Mouse (Mus musculus) midbrain, embryonic 10.5 days (tissue): ENCODE measurements around the gene Dnajb7. TPM values are rescaled to one million over a fixed set of nuclear protein-coding genes. Genes with fewer than 3 reads are reported as not detected.
"Not testable (repeated sequence)": the region's sequence is repeated elsewhere in the genome, so short reads cannot be mapped to it uniquely, and the experiment has no call there.

Experiments used
- DNase-seq: peaks from one replicate; pipeline ENCODE4 v3.0.0-alpha.2; 2017; ENCODE audit warnings: low spot score
- H3K27ac ChIP-seq: fragments of 300-500 bp; sonication (generic); replicated peaks from 2 replicates; pipeline ENCODE4 v1.5.1; 2016; ENCODE audit warnings: mild to moderate bottlenecking
- H3K27me3 ChIP-seq: fragments of 300-500 bp; sonication (generic); 2 replicates; pipeline ENCODE4 v1.6.1; 2016; ENCODE audit warnings: low read depth, mild to moderate bottlenecking; ENCODE audit not compliant: poor library complexity, severe bottlenecking
- H3K36me3 ChIP-seq: fragments of 300-500 bp; sonication (generic); 2 replicates; pipeline ENCODE4 v1.6.1; 2016; ENCODE audit warnings: mild to moderate bottlenecking, moderate library complexity
- H3K4me1 ChIP-seq: fragments of 300-500 bp; sonication (generic); 2 replicates; pipeline ENCODE4 v1.6.1; 2016
- H3K4me3 ChIP-seq: fragments of 300-500 bp; sonication (generic); 2 replicates; pipeline ENCODE4 v1.5.1; 2016; ENCODE audit warnings: mild to moderate bottlenecking, moderate library complexity
- H3K9me3 ChIP-seq: fragments of 300-500 bp; sonication (generic); replicated peaks from 2 replicates; pipeline ENCODE4 v1.6.1; 2016; ENCODE audit warnings: mild to moderate bottlenecking
- WGBS: fragments of 180-500 bp; shearing (Covaris S2); methylation state at CpG from one replicate; pipeline ENCODE4 v1.1.7; 2016; 5-methylcytosine and 5-hydroxymethylcytosine counted together
- polyA plus RNA-seq: library from polyadenylated mRNA; unstranded; fragments of >200 nt; fragmentation: Nextera tagmentation; extraction: Ambion mirVana; gene quantifications from 2 replicates; pipeline ENCODE4 v1.2.1, GENCODE M21; 2016

Gene Dnajb7
- polyA plus RNA-seq = 3.7 and 4.4 TPM in 2 replicates

DNA sequence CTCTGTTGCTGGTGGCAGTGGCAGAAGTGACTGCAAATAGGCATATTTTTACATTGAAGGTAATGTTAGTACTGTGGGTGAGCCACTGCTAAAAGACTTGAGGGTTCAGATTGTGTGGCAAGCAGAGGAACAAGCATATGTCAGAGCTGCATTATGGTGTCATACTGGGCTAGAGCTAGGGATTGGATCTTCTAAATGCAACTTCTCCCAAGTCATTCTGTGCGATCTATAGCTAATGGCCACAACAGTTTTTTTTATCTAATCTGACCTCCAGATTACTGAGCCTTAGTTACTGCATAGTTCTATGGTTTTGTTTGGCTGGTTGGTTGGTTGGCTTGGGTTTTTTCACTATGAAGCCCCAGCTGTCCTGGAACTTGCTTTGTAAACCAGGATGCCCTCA lies at the start of gene Dnajb7:
Gene Dnajb7 (minus strand): TSS at position 101 of the 400 bp plus-strand sequence.
- Histone ChIP-seq H3K36me3 (0 out of 2 replicates have a peak, but pooled peaks cover 5% of the 10 kb centered on the region), H3K4me3 (no peak within 1 kb of the TSS), H3K27me3 (no peaks in the 10 kb centered on the region), H3K27ac (no peak within 1 kb of the TSS), H3K4me1 (no peaks in the 10 kb centered on the region), H3K9me3 (no peaks in the 10 kb centered on the region)
- DNase-seq = no peak
- 94% methylated on average over 1 of the region's 1 CpGs for WGBS

DNA sequence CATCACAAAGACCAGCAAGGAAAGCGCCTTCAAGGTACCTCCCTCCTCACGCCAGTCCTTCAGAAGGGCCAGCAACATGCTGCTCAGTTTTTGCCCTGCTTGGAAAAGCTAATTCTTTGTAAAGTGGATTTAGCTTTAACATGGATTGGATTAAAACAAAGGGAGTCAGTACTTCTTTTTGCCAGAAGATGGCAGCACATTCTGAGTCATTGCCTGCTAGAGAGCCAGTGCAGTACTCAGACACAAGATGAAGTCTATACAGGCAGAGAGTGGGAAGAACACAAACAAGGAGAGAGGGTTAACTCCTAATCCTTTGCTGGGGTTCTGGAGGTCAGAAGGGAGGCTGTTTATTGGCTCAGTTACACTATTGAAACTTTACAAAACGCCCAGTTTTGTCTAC lies 40.4 kb upstream of the Dnajb7 start:
- Histone ChIP-seq H3K9me3 (no peaks in the 10 kb centered on the region), H3K27ac (0 out of 2 replicates have a peak overlapping the region, but pooled peaks have one; percentile 1), H3K27me3 (no peaks in the 10 kb centered on the region), H3K36me3 (peaks cover 59% of the 10 kb centered on the region), H3K4me1 (no peaks in the 10 kb centered on the region), H3K4me3 (no peak overlapping the region)
- peak; percentile 43 for DNase-seq
- WGBS = 48% methylated on average over 3 of the region's 3 CpGs

DNA sequence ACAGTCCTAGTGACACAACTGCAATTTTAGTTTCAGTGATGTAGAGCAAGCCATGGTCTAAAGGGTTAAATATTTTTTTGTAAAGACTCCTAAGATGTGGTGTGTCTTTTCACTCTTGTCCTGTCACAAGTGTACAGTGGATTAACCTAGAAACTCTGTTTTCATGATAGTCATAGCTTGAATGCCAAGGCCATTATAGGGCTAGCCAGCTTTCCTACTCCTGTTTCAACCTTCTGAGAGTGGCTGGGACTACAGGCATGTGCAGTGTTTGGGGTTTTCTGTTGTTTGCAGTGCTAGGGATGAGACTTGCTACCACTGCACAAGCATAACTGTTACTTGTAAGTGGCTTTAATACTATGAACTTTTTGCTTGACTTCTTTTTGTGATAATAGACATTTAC lies 31.1 kb upstream of the Dnajb7 start:
- Histone ChIP-seq H3K27me3 (no peaks in the 10 kb centered on the region), H3K4me3 (no peak overlapping the region), H3K36me3 (peaks cover 43% of the 10 kb centered on the region), H3K27ac (no peak overlapping the region), H3K9me3 (no peaks in the 10 kb centered on the region), H3K4me1 (no peaks in the 10 kb centered on the region)
- DNase-seq = no peak

DNA sequence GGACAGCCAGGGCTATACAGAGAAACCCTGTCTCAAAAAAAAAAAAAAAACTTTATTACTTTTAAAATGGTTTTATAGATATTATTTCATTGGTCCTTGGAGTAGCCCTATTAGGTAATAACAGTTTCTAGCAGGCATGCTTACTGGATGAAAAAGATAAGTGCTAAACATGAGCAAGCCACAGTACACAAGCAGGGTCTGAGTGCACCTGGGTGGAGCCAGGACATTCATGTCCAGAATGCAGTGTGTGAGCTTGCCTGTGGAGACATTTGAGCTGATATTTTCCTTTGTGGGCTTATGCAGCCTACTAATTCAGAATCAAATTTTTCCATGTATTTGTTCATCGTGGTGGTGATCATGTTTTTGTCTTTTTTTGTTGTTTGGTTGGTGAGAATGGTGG lies 30.2 kb upstream of the Dnajb7 start:
- no peaks in the 10 kb centered on the region for H3K4me1 ChIP-seq
- no peaks in the 10 kb centered on the region for H3K27me3 ChIP-seq
- H3K36me3 ChIP-seq = peaks cover 37% of the 10 kb centered on the region
- no peaks in the 10 kb centered on the region for H3K9me3 ChIP-seq
- no peak overlapping the region for H3K4me3 ChIP-seq
- H3K27ac ChIP-seq = no peak overlapping the region
- DNase-seq = no peak
- WGBS = 85% methylated on average over 1 of the region's 1 CpGs

DNA sequence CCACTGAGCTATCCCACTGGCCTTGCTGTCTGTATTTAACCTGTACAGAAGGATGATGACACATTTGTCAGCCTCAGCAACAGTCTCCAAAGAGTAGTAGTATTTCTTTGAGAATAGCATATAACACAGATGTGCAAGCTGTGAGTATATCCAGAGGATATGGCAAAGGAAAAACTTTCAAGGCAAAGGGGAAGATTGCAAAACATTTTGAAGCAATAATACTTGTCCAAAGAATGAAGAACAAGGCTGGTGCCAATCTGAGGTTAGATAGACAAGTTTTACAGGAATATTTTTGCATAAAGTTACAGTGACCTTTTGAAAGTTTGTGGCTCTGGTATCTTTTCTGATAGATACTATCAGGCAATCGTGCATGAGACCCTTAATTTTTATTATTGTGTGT lies 23.1 kb upstream of the Dnajb7 start:
- no peak for DNase-seq
- 84% methylated on average over 1 of the region's 1 CpGs for WGBS
- Histone ChIP-seq H3K27me3 (no peaks in the 10 kb centered on the region), H3K27ac (no peak overlapping the region), H3K4me1 (no peaks in the 10 kb centered on the region), H3K36me3 (peaks cover 53% of the 10 kb centered on the region), H3K4me3 (no peak overlapping the region), H3K9me3 (no peaks in the 10 kb centered on the region)

DNA sequence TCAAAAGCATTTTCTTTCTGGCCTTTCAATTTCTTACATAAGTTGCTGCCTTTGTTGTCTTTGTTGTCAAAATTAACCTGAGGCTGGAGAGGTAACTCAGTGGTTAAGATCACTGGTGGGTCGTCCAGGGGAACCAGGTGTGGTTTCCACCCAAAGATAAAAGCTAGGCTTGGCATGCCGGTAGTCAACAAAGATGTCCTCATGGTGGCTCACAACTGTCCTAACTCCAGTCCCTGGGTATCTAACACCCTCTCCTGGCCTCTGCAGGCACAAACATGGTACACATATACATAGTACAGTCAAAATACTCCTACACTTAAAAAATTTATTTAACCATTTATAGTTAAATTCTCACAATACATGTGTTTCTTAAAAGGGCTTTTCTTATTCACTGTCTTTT lies 19.8 kb upstream of the Dnajb7 start:
- H3K36me3 ChIP-seq = peaks cover 50% of the 10 kb centered on the region

DNA sequence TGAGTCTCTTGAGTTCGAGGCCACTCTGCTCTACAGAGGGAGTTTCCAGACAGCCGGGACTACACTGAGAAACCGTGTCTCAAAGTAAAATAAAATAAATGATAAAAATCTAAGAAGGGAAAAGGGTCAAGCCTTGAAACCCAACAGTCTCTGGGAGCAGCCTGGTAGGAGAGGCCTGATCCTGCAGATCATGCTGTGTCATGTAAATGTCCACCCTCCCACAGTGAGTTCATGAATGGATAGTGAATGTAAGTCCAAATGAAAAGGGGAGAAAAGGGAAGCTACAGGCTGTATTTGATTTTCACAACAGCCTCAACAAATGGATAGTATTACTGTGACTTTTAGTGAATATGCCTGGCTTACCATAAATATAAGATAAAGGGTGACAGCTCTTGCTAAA lies 17.2 kb upstream of the Dnajb7 start:
- WGBS = 90% methylated on average over 3 of the region's 3 CpGs
- no peaks in the 10 kb centered on the region for H3K9me3 ChIP-seq
- no peak for DNase-seq
- no peak overlapping the region for H3K27ac ChIP-seq
- no peaks in the 10 kb centered on the region for H3K27me3 ChIP-seq
- peaks cover 24% of the 10 kb centered on the region for H3K36me3 ChIP-seq
- H3K4me3 ChIP-seq = no peak overlapping the region
- H3K4me1 ChIP-seq = peaks cover 8% of the 10 kb centered on the region; the same call in 1 of the 2 replicates

More for the DNA sequence above, 19.8 kb upstream of the Dnajb7 start:
- no peaks in the 10 kb centered on the region for H3K4me1 ChIP-seq
- no peak overlapping the region for H3K4me3 ChIP-seq
- no peaks in the 10 kb centered on the region for H3K27me3 ChIP-seq
- no peak for DNase-seq
- H3K27ac ChIP-seq = no peak overlapping the region
- H3K9me3 ChIP-seq = no peaks in the 10 kb centered on the region
- WGBS = 87% methylated on average over 2 of the region's 2 CpGs

DNA sequence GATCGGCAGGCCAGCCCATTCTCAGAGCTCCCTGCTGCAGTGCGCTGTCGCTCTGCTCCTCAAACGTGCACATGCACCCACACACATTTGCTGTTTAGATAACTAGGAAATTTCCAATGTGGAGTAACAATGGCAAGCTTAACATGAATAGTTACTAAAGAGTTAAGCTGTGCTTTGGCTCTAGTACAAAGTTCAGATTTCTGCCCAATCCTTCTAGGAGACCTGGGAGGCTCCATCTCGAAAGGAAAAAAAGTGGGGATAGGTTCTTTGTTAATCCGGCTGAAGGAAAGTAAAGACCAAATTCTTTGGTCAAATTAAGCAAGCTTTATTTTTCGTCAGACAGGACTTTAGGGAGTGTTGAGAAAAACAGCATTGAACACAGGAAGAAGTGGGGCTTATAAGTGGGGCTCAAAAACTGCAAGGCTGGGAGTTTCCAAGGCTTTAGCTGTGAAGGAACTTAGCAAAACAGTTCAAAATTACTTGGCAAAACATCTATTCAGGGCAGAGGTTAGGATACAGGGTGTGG lies 14.1 kb upstream of the Dnajb7 start:
- no peaks in the 10 kb centered on the region for H3K9me3 ChIP-seq
- H3K4me3 ChIP-seq = no peak overlapping the region
- H3K27ac ChIP-seq = no peak overlapping the region
- peaks cover 9% of the 10 kb centered on the region for H3K4me1 ChIP-seq
- no peaks in the 10 kb centered on the region for H3K27me3 ChIP-seq
- peaks cover 15% of the 10 kb centered on the region for H3K36me3 ChIP-seq
- DNase-seq = no peak
- 82% methylated on average over 7 of the region's 7 CpGs for WGBS

DNA sequence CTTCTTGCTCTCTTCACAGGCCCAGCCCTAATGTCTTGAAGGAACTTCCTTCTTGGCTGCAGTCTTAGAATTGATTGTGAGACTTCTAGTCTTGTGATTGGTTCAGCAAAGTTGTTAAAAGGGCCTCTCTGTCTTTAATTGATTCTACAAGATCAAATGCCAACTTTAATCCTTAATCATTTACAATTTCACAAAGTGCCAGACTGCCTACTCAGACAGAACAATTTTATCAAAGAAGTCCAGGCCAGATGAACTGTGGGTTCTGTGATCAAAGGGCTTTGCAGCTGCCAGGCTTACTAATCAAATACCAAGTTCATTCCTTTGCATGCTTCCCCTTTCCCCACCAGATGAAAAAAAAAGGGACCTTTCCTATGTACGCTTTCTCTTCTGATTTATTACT lies 13.4 kb upstream of the Dnajb7 start:
- H3K4me1 ChIP-seq = peaks cover 16% of the 10 kb centered on the region
- no peaks in the 10 kb centered on the region for H3K9me3 ChIP-seq
- H3K27ac ChIP-seq = no peak overlapping the region
- DNase-seq = no peak
- no peaks in the 10 kb centered on the region for H3K27me3 ChIP-seq
- H3K36me3 ChIP-seq = peaks cover 13% of the 10 kb centered on the region
- H3K4me3 ChIP-seq = no peak overlapping the region
- 80% methylated on average over 1 of the region's 1 CpGs for WGBS

DNA sequence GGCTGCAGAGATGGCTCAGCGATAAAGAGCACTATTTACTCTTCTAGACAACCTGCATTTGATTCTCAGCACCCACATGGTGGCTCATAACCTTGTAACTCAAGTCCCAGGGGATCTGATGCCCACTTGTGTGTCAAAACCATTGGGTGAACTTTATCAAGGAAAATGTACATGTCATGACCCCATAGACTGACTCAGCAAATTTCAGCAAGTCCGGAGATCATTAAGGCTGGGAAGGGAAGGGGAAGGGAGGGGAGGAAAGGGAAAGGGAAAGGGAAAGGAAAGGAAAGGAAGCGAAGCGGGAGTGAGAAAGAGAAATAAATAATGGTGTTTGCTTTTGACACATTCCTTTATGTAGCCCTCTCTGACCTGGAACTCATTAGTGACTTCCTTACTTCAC lies 10.0 kb upstream of the Dnajb7 start:
- Histone ChIP-seq H3K4me3 (no peak overlapping the region), H3K27ac (no peak overlapping the region), H3K9me3 (no peaks in the 10 kb centered on the region), H3K4me1 (peaks cover 18% of the 10 kb centered on the region), H3K36me3 (peaks cover 17% of the 10 kb centered on the region), H3K27me3 (no peaks in the 10 kb centered on the region)
- WGBS = 82% methylated on average over 4 of the region's 4 CpGs
- DNase-seq = no peak

DNA sequence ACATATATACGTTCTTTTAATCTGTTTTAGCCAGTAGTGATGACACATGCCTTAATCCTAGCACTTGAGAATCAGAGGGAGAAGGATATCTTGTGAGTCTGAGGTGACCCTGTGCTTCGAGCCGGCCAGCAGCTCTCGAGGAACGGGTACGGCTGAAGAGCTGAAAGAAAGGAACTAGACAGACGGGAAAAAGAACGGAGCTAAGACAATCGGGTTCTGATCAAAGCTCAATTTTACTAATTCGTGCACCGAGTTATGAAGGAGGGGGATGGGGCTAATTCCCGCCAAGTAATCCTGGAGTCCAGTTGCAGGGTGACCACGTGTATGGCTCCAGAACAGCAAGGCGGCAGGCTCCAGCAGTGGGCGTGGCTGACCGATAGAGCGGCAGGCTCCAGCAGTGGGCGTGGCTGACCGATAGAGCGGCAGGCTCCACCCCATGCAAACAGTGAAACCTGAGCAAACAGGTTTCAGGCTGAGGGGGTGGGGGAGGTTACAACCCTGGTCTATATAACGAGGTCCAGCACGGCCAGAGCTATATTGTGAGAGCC lies 8.7 kb upstream of the Dnajb7 start:
- peaks cover 18% of the 10 kb centered on the region for H3K4me1 ChIP-seq
- peak overlapping the region; percentile 39 for H3K4me3 ChIP-seq
- peaks cover 16% of the 10 kb centered on the region for H3K36me3 ChIP-seq
- peak; percentile 67 for DNase-seq
- 11% methylated on average over 22 of the region's 22 CpGs for WGBS
- not testable (repeated sequence) for H3K9me3 ChIP-seq, H3K27me3 ChIP-seq
- H3K27ac ChIP-seq = 0 out of 2 replicates have a peak overlapping the region, but pooled peaks have one; percentile 57

DNA sequence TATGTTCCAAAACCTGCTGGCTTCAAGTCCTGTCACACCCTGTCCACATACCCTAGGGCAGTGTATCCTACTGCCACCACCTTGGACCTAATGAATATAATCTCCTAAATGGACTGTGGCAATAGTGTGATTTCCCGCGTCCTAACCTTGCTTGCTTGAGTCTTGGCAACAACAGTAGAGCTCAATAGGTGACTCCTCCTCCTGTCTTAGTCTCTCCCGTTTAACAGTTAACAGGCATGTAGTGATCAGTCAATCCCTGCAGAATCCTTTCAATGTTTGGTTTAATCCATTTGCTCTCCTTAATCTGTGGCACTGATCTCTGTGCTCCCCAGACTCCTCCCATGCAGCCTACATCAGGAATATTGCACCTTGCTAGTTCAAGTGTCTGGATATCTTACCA lies 3.1 kb downstream of the Dnajb7 start:
- Histone ChIP-seq H3K4me1 (peaks cover 11% of the 10 kb centered on the region), H3K9me3 (no peaks in the 10 kb centered on the region), H3K36me3 (0 out of 2 replicates have a peak, but pooled peaks cover 4% of the 10 kb centered on the region), H3K27me3 (no peaks in the 10 kb centered on the region), H3K4me3 (no peak overlapping the region), H3K27ac (no peak overlapping the region)
- WGBS = 84% methylated on average over 3 of the region's 3 CpGs
- DNase-seq = no peak

DNA sequence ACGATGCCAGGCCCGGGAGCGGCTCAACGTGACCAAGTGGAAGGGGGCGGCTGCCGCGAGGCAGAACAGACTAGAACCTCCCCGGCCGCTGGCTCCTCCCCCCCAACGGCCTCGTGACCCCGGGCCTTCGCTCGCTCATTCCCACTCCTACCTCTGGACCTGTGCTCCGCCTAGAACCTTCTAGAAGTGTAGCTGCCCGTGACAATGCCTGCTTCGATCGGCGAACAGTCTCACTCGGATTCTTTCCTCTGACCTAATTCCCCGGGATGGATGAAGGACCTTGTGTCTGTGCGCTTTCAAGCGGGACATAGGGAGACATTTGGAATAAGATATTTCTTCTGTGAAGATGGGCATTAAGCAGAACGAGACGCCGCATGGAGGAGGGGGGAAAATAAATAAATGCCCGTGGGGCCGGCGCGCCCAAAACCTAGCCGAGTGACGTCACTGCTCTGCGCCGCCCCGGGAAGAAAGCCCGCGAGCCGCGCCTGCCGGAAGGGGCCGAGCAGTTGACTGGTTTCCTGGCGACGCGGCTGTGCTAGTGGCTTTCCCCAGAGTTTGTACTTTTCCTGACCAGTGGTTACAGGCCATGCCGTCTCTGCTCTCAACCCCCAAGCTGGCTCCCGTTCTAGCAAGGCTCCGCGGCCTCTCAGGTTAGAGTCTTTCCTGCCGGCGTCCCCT lies 8.3 kb downstream of the Dnajb7 start, which contains the start of the genes St13 and Xpnpep3:
Gene St13 (minus strand): TSS at position 440 of the 678 bp plus-strand sequence.
Gene Xpnpep3 (plus strand): TSS at position 501 of the 678 bp plus-strand sequence.
- DNase-seq = peak; percentile 95
- Histone ChIP-seq H3K4me3 (peak within 1 kb of the TSS; percentile 90), H3K27me3 (no peaks in the 10 kb centered on the region), H3K9me3 (no peaks in the 10 kb centered on the region), H3K4me1 (peaks cover 26% of the 10 kb centered on the region), H3K36me3 (peaks cover 18% of the 10 kb centered on the region; the same call in 1 of the 2 replicates), H3K27ac (peak within 1 kb of the TSS; percentile 96)
- under 1% methylated on average over 50 of the region's 50 CpGs for WGBS
